Mouse (Mus musculus): ENCODE measurements around the gene Mdc1. TPM values are rescaled to one million over a fixed set of nuclear protein-coding genes. Genes with fewer than 3 reads are reported as not detected.
"Not testable (repeated sequence)": the region's sequence is repeated elsewhere in the genome, so short reads cannot be mapped to it uniquely, and the experiment has no call there.

The Mdc1 gene
- polyA plus RNA-seq, 1 experiment from 2014 or later: 18.7 TPM

DNA sequence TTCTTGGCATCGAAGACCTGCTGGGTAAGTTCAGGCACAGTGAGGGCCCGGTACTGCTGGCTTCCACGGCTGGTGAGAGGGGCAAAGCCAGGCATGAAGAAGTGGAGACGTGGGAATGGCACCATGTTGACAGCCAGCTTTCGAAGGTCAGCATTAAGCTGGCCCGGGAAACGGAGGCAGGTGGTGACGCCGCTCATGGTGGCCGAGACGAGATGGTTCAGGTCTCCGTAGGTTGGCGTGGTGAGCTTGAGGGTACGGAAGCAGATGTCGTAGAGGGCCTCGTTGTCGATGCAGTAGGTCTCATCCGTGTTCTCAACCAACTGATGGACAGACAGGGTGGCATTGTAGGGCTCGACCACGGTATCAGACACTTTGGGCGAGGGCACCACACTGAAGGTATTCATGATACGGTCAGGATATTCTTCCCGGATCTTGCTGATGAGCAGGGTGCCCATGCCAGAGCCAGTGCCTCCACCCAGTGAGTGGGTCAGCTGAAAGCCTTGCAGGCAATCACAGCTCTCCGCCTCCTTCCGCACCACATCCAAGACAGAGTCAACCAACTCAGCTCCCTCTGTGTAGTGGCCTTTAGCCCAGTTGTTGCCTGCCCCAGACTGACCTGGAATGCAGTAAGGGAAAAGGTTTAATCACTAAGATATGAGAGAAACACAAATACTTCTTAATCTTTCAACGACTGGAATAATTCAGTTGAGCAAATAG, 5.7 kb upstream of the Mdc1 start:
- 71% methylated on average over 26 of the region's 26 CpGs for WGBS
- ATAC-seq (ENCODE audit: insufficient number of reproducible peaks, insufficient read depth, low FRiP score, low read depth): no peak

DNA sequence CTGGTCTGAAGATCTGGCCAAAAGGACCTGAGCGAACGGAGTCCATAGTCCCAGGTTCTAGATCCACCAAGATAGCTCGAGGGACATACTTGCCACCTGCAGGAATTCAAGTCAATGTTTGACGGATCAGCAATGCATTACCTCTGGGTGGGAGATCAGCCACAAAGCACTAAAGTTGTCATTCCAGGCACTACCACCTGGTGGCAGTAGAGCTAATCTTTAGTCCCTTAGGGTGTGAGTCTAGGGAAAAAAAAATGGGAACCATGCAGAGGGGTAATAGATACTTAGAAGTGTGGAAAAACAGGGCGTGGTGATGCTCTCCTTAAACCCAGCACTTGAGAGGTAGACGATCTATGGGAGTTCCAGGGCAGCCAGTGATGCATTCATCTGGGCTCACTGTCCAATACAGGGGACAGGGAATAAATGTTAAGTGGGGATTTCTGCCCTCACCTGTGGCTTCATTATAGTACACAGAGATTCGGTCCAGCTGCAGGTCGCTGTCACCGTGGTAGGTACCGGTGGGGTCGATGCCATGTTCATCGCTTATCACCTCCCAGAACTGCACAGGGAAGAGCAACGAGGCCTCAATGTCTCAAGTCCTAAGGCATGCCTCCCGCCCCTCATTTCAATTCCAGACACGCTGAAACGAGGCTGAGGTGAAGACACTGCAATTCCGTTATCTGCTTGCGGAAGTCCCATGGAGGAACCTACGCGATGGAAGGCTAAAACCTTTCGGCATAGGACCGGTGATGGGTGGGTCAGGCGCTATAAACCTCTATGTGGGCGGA, 4.9 kb upstream of the Mdc1 start:
- Histone ChIP-seq H3K4me1 (ENCODE audit: control insufficient read depth, insufficient read depth, low read length) (peaks cover 25% of the 10 kb centered on the region), H3K27me3 (ENCODE audit: control insufficient read depth, insufficient read depth, low read length) (no peaks in the 10 kb centered on the region), H3K9me3 (ENCODE audit: control insufficient read depth, low read depth, low read length) (no peaks in the 10 kb centered on the region), H3K36me3 (ENCODE audit: control insufficient read depth, insufficient read depth, low read length) (peaks cover 43% of the 10 kb centered on the region), H3K4me2 (replicated peaks; ENCODE audit: low read depth, low read length) (peak overlapping the region; percentile 98), H3K4me3 (ENCODE audit: low read depth, low read length) (peak overlapping the region; percentile 77), H3K27ac (ENCODE audit: low read length) (peak overlapping the region; percentile 98), H3K9ac (replicated peaks; ENCODE audit: low read depth, low read length) (peak overlapping the region; percentile 92)
- WGBS: 4% methylated on average over 24 of the region's 24 CpGs
- ATAC-seq (ENCODE audit: insufficient number of reproducible peaks, insufficient read depth, low FRiP score, low read depth): no peak

More for the DNA sequence above, 5.7 kb upstream of the Mdc1 start:
- Histone ChIP-seq H3K27ac (ENCODE audit: low read length) (peak overlapping the region; percentile 11; the same call in 1 of the 2 replicates), H3K4me2 (replicated peaks; ENCODE audit: low read depth, low read length) (peak overlapping the region; percentile 98), H3K27me3 (ENCODE audit: control insufficient read depth, insufficient read depth, low read length) (no peaks in the 10 kb centered on the region), H3K36me3 (ENCODE audit: control insufficient read depth, insufficient read depth, low read length) (peaks cover 48% of the 10 kb centered on the region), H3K9ac (replicated peaks; ENCODE audit: low read depth, low read length) (no peak overlapping the region), H3K9me3 (ENCODE audit: control insufficient read depth, low read depth, low read length) (no peaks in the 10 kb centered on the region), H3K4me1 (ENCODE audit: control insufficient read depth, insufficient read depth, low read length) (peaks cover 25% of the 10 kb centered on the region), H3K4me3 (ENCODE audit: low read depth, low read length) (peak overlapping the region; percentile 77)

DNA sequence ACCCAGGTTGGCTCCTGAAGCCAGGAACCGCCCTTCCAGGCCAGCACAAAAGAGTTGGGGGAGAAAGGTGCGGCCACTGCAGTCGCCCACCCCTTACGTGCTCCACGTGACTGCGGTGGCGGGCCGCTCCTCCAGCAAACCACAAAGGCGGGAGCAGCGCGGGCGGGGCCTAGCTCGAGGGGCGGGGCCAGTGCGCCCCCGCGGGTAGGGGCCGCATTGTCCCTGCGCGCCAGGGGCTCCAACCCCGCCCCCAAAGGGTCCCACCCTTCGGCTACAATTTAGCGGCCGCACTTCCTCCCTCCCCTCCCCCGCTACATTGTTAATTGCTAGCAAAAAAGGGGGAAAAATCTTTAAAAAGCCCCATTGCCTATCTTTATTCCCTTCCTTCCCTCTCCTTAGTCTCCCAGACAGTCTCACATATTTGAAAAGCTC, 4.3 kb upstream of the Mdc1 start:
- H3K27ac ChIP-seq (ENCODE audit: low read length): peak overlapping the region; percentile 98
- H3K36me3 ChIP-seq (ENCODE audit: control insufficient read depth, insufficient read depth, low read length): peaks cover 43% of the 10 kb centered on the region
- WGBS: under 1% methylated on average over 21 of the region's 25 CpGs
- peak overlapping the region; percentile 98 for H3K4me2 ChIP-seq (replicated peaks; ENCODE audit: low read depth, low read length)
- H3K9ac ChIP-seq (replicated peaks; ENCODE audit: low read depth, low read length): peak overlapping the region; percentile 92
- peak; percentile 42 for ATAC-seq (ENCODE audit: insufficient number of reproducible peaks, insufficient read depth, low FRiP score, low read depth)
- H3K27me3 ChIP-seq (ENCODE audit: control insufficient read depth, insufficient read depth, low read length): no peaks in the 10 kb centered on the region
- H3K4me1 ChIP-seq (ENCODE audit: control insufficient read depth, insufficient read depth, low read length): peaks cover 25% of the 10 kb centered on the region
- peak overlapping the region; percentile 77 for H3K4me3 ChIP-seq (ENCODE audit: low read depth, low read length)
- H3K9me3 ChIP-seq (ENCODE audit: control insufficient read depth, low read depth, low read length): no peaks in the 10 kb centered on the region

DNA sequence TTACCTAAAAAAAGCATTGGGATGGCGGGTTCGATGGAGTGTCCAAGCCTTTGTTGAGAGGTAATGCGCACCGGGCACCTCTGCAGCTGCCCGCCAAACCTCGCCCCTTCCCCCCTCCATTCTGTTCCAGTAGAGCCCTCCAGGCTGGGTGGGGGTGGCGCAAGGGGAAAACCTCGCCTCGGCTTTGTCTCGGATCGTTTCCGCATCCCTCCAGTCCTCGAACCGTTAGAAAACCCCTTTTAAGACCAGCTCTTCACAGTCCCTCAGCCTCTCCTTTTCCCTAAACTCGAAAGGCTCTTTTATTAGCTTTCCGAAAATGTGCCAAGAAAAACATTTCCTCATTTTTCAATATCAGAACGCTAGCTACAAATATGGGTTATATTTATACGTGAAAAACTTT, 3.8 kb upstream of the Mdc1 start:
- Histone ChIP-seq H3K9me3 (ENCODE audit: control insufficient read depth, low read depth, low read length) (no peaks in the 10 kb centered on the region), H3K27me3 (ENCODE audit: control insufficient read depth, insufficient read depth, low read length) (no peaks in the 10 kb centered on the region), H3K27ac (ENCODE audit: low read length) (peak overlapping the region; percentile 98), H3K9ac (replicated peaks; ENCODE audit: low read depth, low read length) (peak overlapping the region; percentile 92), H3K4me3 (ENCODE audit: low read depth, low read length) (peak overlapping the region; percentile 77), H3K4me2 (replicated peaks; ENCODE audit: low read depth, low read length) (peak overlapping the region; percentile 98), H3K36me3 (ENCODE audit: control insufficient read depth, insufficient read depth, low read length) (peaks cover 43% of the 10 kb centered on the region), H3K4me1 (ENCODE audit: control insufficient read depth, insufficient read depth, low read length) (peaks cover 25% of the 10 kb centered on the region)
- ATAC-seq (ENCODE audit: insufficient number of reproducible peaks, insufficient read depth, low FRiP score, low read depth): no peak
- under 1% methylated on average over 18 of the region's 18 CpGs for WGBS

DNA sequence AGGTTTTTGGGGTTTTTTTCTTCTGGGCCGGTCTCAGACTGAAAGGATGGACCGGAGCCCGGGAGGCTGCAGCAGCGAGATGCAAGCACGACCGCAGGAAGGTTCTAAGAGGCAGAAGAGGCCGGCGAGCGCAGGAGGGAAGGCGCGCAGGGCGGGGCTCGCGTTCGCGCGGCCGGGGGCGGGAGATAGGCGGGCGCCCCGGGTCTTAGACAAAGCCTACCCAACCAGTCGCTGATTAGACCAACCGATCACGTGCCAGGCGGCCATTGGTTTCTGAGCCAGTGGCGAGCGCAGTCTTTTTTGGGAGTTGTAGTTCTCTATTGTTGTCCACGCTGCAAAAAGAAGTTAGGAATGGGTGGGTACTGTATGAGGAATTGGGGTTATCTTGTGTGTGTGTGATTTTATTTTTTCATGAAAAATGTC, 3.2 kb upstream of the Mdc1 start, which contains the start of gene Tubb5:
TSS of gene Tubb5 (minus strand) at position 185 of the 423 bp plus-strand sequence.
- Histone ChIP-seq H3K36me3 (ENCODE audit: control insufficient read depth, insufficient read depth, low read length) (peaks cover 36% of the 10 kb centered on the region), H3K27me3 (ENCODE audit: control insufficient read depth, insufficient read depth, low read length) (no peaks in the 10 kb centered on the region), H3K9ac (replicated peaks; ENCODE audit: low read depth, low read length) (peak within 1 kb of the TSS; percentile 92), H3K4me1 (ENCODE audit: control insufficient read depth, insufficient read depth, low read length) (peaks cover 31% of the 10 kb centered on the region), H3K4me3 (ENCODE audit: low read depth, low read length) (peak within 1 kb of the TSS; percentile 77), H3K9me3 (ENCODE audit: control insufficient read depth, low read depth, low read length) (no peaks in the 10 kb centered on the region), H3K27ac (ENCODE audit: low read length) (peak within 1 kb of the TSS; percentile 98), H3K4me2 (replicated peaks; ENCODE audit: low read depth, low read length) (peak within 1 kb of the TSS; percentile 98)
- ATAC-seq (ENCODE audit: insufficient number of reproducible peaks, insufficient read depth, low FRiP score, low read depth): peak; percentile 78
- WGBS: 1% methylated on average over 29 of the region's 29 CpGs

DNA sequence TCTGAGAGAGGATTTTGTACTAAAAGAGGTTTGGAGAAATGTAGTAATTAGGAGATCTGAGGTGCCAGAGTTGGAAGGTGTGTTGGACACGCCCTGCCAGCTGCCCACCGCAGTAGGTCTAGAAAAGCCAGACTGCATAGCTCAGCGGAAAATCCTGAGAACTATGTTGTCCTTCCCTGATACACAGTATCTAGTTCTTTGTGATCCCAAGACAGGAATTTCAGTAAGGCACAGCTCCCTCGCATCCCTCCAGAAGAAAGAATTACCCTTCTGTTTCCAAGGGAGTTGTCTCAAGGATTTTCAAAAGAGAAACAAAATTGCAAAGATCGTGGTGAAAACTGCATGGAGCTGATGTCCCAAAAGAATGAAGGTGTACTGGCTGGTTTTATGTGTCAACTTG, 2.7 kb upstream of the Mdc1 start:
- peaks cover 31% of the 10 kb centered on the region for H3K4me1 ChIP-seq (ENCODE audit: control insufficient read depth, insufficient read depth, low read length)
- peak overlapping the region; percentile 45 for H3K9ac ChIP-seq (replicated peaks; ENCODE audit: low read depth, low read length)
- WGBS: under 1% methylated on average over 5 of the region's 5 CpGs

DNA sequence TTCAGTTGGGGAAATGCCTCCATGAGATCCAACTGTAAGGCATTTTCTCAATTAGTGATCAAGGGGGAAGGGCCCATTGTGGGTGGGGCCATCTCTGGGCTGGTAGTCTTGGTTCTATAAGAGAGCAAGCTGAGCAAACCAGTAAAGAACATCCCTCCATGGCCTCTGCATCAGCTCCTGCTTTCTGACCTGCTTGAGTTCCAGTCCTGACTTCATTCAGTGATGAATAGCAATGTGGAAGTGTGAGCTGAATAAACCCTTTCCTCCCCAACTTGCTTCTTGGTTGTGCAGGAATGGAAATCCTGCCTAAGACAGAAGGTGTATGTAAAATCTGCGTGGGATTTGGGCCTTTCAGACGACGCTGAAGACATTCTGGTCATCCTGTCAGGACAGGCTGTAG, 2.3 kb upstream of the Mdc1 start:
- H3K9ac ChIP-seq (replicated peaks; ENCODE audit: low read depth, low read length): 0 out of 2 replicates have a peak overlapping the region, but pooled peaks have one; percentile 2
- H3K27ac ChIP-seq (ENCODE audit: low read length): peak overlapping the region; percentile 98
- 47% methylated on average over 3 of the region's 3 CpGs for WGBS
- not testable (repeated sequence) for ATAC-seq (ENCODE audit: insufficient number of reproducible peaks, insufficient read depth, low FRiP score, low read depth); H3K9me3 ChIP-seq (ENCODE audit: control insufficient read depth, low read depth, low read length); H3K27me3 ChIP-seq (ENCODE audit: control insufficient read depth, insufficient read depth, low read length)
- H3K4me1 ChIP-seq (ENCODE audit: control insufficient read depth, insufficient read depth, low read length): peaks cover 28% of the 10 kb centered on the region
- H3K4me2 ChIP-seq (replicated peaks; ENCODE audit: low read depth, low read length): peak overlapping the region; percentile 73
- H3K4me3 ChIP-seq (ENCODE audit: low read depth, low read length): peak overlapping the region; percentile 77
- peaks cover 28% of the 10 kb centered on the region for H3K36me3 ChIP-seq (ENCODE audit: control insufficient read depth, insufficient read depth, low read length)

More for the DNA sequence above, 2.7 kb upstream of the Mdc1 start:
- peak overlapping the region; percentile 77 for H3K4me3 ChIP-seq (ENCODE audit: low read depth, low read length)
- peaks cover 32% of the 10 kb centered on the region for H3K36me3 ChIP-seq (ENCODE audit: control insufficient read depth, insufficient read depth, low read length)
- no peaks in the 10 kb centered on the region for H3K9me3 ChIP-seq (ENCODE audit: control insufficient read depth, low read depth, low read length)
- H3K4me2 ChIP-seq (replicated peaks; ENCODE audit: low read depth, low read length): peak overlapping the region; percentile 73
- H3K27ac ChIP-seq (ENCODE audit: low read length): peak overlapping the region; percentile 98
- ATAC-seq (ENCODE audit: insufficient number of reproducible peaks, insufficient read depth, low FRiP score, low read depth): no peak
- H3K27me3 ChIP-seq (ENCODE audit: control insufficient read depth, insufficient read depth, low read length): no peaks in the 10 kb centered on the region

DNA sequence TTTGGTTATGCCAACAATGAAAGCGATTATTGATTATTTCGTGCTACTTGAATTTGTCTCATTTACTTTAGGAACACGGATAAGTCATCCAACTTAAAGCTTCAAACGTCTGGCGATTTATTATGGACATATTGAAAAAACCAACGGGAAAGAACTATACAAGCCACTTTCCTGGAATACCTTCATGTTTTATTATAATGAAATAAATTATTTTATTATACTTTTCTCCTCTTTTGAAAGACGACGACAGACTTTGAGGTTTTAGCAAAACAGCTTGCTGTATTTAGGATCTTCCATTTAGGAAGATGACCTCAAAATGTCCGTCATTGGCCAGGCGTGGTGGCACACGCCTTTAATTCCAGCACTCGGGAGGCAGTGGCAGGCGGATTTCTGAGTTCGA, 754 bp upstream of the Mdc1 start:
- ATAC-seq (ENCODE audit: insufficient number of reproducible peaks, insufficient read depth, low FRiP score, low read depth): no peak
- Histone ChIP-seq H3K27ac (ENCODE audit: low read length) (peak overlapping the region; percentile 7; the same call in 1 of the 2 replicates), H3K27me3 (ENCODE audit: control insufficient read depth, insufficient read depth, low read length) (no peaks in the 10 kb centered on the region), H3K4me1 (ENCODE audit: control insufficient read depth, insufficient read depth, low read length) (peaks cover 15% of the 10 kb centered on the region), H3K9ac (replicated peaks; ENCODE audit: low read depth, low read length) (no peak overlapping the region), H3K9me3 (ENCODE audit: control insufficient read depth, low read depth, low read length) (no peaks in the 10 kb centered on the region), H3K4me2 (replicated peaks; ENCODE audit: low read depth, low read length) (peak overlapping the region; percentile 36), H3K4me3 (ENCODE audit: low read depth, low read length) (peak overlapping the region; percentile 24), H3K36me3 (ENCODE audit: control insufficient read depth, insufficient read depth, low read length) (peaks cover 21% of the 10 kb centered on the region)
- 53% methylated on average over 14 of the region's 14 CpGs for WGBS
